Mouse (Mus musculus) liver, embryonic 12.5 days (tissue): ENCODE data around the gene Ksr1. TPM values are rescaled to one million over a fixed set of nuclear protein-coding genes. Genes with fewer than 3 reads are reported as not detected.

Experiments used
- ATAC-seq: fragments of 200-750 bp; cut with Nextera tagmentation; 2 replicates; pipeline ENCODE4 v1.8.0; 2017; ENCODE audit warnings: moderate number of reproducible peaks, mild to moderate bottlenecking, moderate library complexity
- H3K27ac ChIP-seq: fragments of 300-500 bp; sonication (generic); 2 replicates; pipeline ENCODE4 v1.5.1; 2016; ENCODE audit warnings: mild to moderate bottlenecking
- H3K27me3 ChIP-seq: fragments of 300-500 bp; sonication (generic); replicated peaks from 2 replicates; pipeline ENCODE4 v1.6.1; 2016; ENCODE audit warnings: mild to moderate bottlenecking, moderate library complexity
- H3K36me3 ChIP-seq: fragments of 300-500 bp; sonication (generic); 2 replicates; pipeline ENCODE4 v1.6.1; 2016; ENCODE audit warnings: mild to moderate bottlenecking, moderate library complexity
- H3K4me1 ChIP-seq: fragments of 300-500 bp; sonication (generic); 2 replicates; pipeline ENCODE4 v1.6.1; 2016
- H3K4me2 ChIP-seq: fragments of 300-500 bp; sonication (generic); 2 replicates; pipeline ENCODE4 v1.6.1; 2016; ENCODE audit warnings: mild to moderate bottlenecking, moderate library complexity
- H3K4me3 ChIP-seq: fragments of 300-500 bp; sonication (generic); 2 replicates; pipeline ENCODE4 v1.5.1; 2016; ENCODE audit warnings: mild to moderate bottlenecking, moderate library complexity
- H3K9ac ChIP-seq: fragments of 300-500 bp; sonication (generic); 2 replicates; pipeline ENCODE4 v1.6.1; 2016; ENCODE audit warnings: mild to moderate bottlenecking, moderate library complexity
- H3K9me3 ChIP-seq: fragments of 300-500 bp; sonication (generic); replicated peaks from 2 replicates; pipeline ENCODE4 v1.6.1; 2016; ENCODE audit warnings: mild to moderate bottlenecking, moderate library complexity
- WGBS: fragments of 180-500 bp; shearing (Covaris S2); methylation state at CpG from one replicate; pipeline ENCODE4 v1.1.7; 2016; ENCODE audit not compliant: insufficient replicate concordance; 5-methylcytosine and 5-hydroxymethylcytosine counted together
- polyA plus RNA-seq: library from polyadenylated mRNA; unstranded; fragments of >200 nt; fragmentation: Nextera tagmentation; extraction: Ambion mirVana; gene quantifications from 2 replicates; pipeline ENCODE4 v1.2.1, GENCODE M21; 2016

Ksr1 gene
- polyA plus RNA-seq, 1 experiment from 2014 or later: 3.1 TPM

GRCm38 (mm10) chr11:79048906-79049305 is 97.3 kb downstream of the Ksr1 start:
- Histone ChIP-seq H3K27ac (no peak overlapping the region), H3K4me3 (no peak overlapping the region), H3K9me3 (no peaks in the 10 kb centered on the region), H3K9ac (no peak overlapping the region), H3K4me1 (peaks cover 48% of the 10 kb centered on the region), H3K27me3 (no peaks in the 10 kb centered on the region), H3K4me2 (no peak overlapping the region), H3K36me3 (peaks cover 18% of the 10 kb centered on the region)
- no peak for ATAC-seq
- 79% methylated on average over 4 of the region's 4 CpGs for WGBS

DNA sequence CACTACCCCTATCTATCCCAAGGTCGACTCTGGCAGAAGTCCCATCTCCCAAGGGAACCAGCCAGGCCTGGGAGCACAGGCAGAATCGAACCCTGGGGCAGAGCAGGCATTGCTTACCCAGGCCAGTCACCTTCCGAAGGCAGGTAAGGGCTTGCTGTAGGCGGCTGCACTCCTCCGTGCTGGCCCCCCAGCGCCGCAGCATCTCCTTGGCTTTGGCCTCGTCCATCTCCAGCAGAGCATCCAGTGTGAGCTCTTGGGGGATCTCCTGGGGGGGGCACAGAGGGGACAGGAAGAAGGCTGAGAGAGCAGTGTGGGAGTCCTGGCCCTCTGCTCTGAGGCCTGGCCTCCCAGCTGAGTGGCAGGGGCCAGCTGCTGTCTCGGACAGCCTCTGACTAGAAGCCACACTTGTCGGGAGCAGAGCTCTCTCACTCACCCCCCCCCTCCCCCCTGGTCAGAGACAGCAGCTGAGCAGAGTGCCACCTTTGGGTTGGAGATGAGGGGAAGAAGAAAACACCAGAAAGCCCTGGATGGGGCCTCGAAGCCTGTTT is 99.0 kb downstream of the Ksr1 start:
- no peak for ATAC-seq
- no peak overlapping the region for H3K4me2 ChIP-seq
- no peaks in the 10 kb centered on the region for H3K9me3 ChIP-seq
- peaks cover 33% of the 10 kb centered on the region for H3K36me3 ChIP-seq
- H3K9ac ChIP-seq: no peak overlapping the region
- H3K4me3 ChIP-seq: no peak overlapping the region
- H3K27ac ChIP-seq: no peak overlapping the region
- WGBS: 67% methylated on average over 11 of the region's 11 CpGs
- peaks cover 31% of the 10 kb centered on the region for H3K4me1 ChIP-seq
- no peaks in the 10 kb centered on the region for H3K27me3 ChIP-seq

- peaks cover 25% of the 10 kb centered on the region for H3K4me1 ChIP-seq
- ATAC-seq: no peak
- H3K27ac ChIP-seq: peak overlapping the region; percentile 11; the same call in 1 of the 2 replicates
- no peaks in the 10 kb centered on the region for H3K27me3 ChIP-seq
- 67% methylated on average over 8 of the region's 8 CpGs for WGBS
- H3K36me3 ChIP-seq: peaks cover 36% of the 10 kb centered on the region
- no peak overlapping the region for H3K4me3 ChIP-seq
- H3K9me3 ChIP-seq: no peaks in the 10 kb centered on the region
- no peak overlapping the region for H3K9ac ChIP-seq
- no peak overlapping the region for H3K4me2 ChIP-seq
These were observed 99.5 kb downstream of the Ksr1 start for GRCm38 (mm10) chr11:79046561-79047155.

DNA sequence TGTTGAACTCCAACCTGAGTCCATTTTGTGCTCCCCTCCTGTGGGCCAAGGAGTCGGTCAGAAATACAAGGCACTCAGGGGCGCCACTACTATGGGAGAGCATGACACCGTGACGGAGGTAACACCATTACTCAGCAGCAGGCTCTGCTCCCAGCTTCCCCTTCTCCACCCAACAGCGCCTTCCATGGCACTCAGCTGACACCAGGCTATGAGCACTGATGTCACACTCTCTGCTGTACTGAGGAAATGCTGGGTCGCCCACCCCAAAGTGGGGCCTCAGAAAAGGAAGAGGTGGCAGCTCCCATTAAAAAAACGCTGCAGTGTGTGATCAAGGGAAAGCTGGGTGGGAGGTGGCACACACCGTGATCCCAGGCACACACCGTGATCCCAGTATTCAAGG is 101.0 kb downstream of the Ksr1 start:
- H3K9me3 ChIP-seq: no peaks in the 10 kb centered on the region
- H3K9ac ChIP-seq: no peak overlapping the region
- H3K27me3 ChIP-seq: no peaks in the 10 kb centered on the region
- H3K4me2 ChIP-seq: no peak overlapping the region
- H3K36me3 ChIP-seq: peaks cover 46% of the 10 kb centered on the region
- peaks cover 11% of the 10 kb centered on the region for H3K4me1 ChIP-seq
- H3K4me3 ChIP-seq: no peak overlapping the region
- ATAC-seq: no peak
- WGBS: 69% methylated on average over 9 of the region's 9 CpGs
- no peak overlapping the region for H3K27ac ChIP-seq

GRCm38 (mm10) chr11:79044798-79045197 is 101.4 kb downstream of the Ksr1 start:
- no peaks in the 10 kb centered on the region for H3K27me3 ChIP-seq
- H3K9ac ChIP-seq: no peak overlapping the region
- no peaks in the 10 kb centered on the region for H3K9me3 ChIP-seq
- peaks cover 46% of the 10 kb centered on the region for H3K36me3 ChIP-seq
- peaks cover 9% of the 10 kb centered on the region for H3K4me1 ChIP-seq
- H3K4me2 ChIP-seq: no peak overlapping the region
- no peak for ATAC-seq
- 92% methylated on average over 25 of the region's 25 CpGs for WGBS
- no peak overlapping the region for H3K27ac ChIP-seq
- no peak overlapping the region for H3K4me3 ChIP-seq

DNA sequence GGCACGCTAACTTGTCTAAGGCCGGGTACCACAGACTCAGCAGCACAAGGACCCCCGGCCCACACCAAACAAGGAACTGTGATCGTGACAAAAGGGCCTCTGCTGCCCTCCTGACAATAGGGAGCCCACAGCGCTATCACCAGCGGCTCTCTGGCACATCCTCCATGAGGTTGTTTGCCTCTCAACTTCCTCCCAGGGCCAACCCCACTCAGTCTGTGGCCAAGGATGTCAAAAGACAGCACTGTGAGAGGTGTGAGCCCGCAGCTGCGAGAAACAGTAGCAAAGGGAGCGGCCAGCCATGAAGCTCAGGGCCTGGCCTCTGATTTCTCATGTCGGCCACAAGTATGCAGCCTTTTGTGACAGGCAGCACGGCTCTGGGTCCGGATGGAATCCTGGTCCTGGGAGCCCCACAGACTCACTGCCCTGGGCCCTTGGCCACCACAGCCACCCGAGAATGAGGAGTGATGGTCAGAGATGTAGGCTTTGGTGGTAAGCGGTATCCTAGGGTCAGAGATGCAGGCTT is 104.2 kb downstream of the Ksr1 start:
- H3K36me3 ChIP-seq: peaks cover 42% of the 10 kb centered on the region
- no peak overlapping the region for H3K4me2 ChIP-seq
- H3K27me3 ChIP-seq: no peaks in the 10 kb centered on the region; the same call in 1 of the 2 replicates
- H3K4me1 ChIP-seq: peaks cover 9% of the 10 kb centered on the region
- 66% methylated on average over 14 of the region's 14 CpGs for WGBS
- H3K9me3 ChIP-seq: no peaks in the 10 kb centered on the region
- no peak for ATAC-seq
- no peak overlapping the region for H3K9ac ChIP-seq
- no peak overlapping the region for H3K27ac ChIP-seq
- no peak overlapping the region for H3K4me3 ChIP-seq

- ATAC-seq: no peak
- Histone ChIP-seq H3K9me3 (no peaks in the 10 kb centered on the region), H3K4me1 (peaks cover 23% of the 10 kb centered on the region), H3K9ac (no peak overlapping the region), H3K27ac (no peak overlapping the region), H3K4me2 (no peak overlapping the region), H3K4me3 (no peak overlapping the region), H3K27me3 (peaks cover 8% of the 10 kb centered on the region; the same call in 1 of the 2 replicates), H3K36me3 (peaks cover 34% of the 10 kb centered on the region)
- WGBS: 53% methylated on average over 2 of the region's 2 CpGs
These were observed 106.7 kb downstream of the Ksr1 start for GRCm38 (mm10) chr11:79039488-79039887.

GRCm38 (mm10) chr11:79037555-79037954 is 108.7 kb downstream of the Ksr1 start:
- 45% methylated on average over 12 of the region's 12 CpGs for WGBS
- H3K36me3 ChIP-seq: peaks cover 23% of the 10 kb centered on the region
- H3K4me1 ChIP-seq: peaks cover 23% of the 10 kb centered on the region
- peaks cover 14% of the 10 kb centered on the region; the same call in 1 of the 2 replicates for H3K27me3 ChIP-seq
- no peak for ATAC-seq
- no peak overlapping the region for H3K4me3 ChIP-seq
- H3K4me2 ChIP-seq: no peak overlapping the region
- no peaks in the 10 kb centered on the region for H3K9me3 ChIP-seq
- H3K27ac ChIP-seq: no peak overlapping the region
- H3K9ac ChIP-seq: no peak overlapping the region

DNA sequence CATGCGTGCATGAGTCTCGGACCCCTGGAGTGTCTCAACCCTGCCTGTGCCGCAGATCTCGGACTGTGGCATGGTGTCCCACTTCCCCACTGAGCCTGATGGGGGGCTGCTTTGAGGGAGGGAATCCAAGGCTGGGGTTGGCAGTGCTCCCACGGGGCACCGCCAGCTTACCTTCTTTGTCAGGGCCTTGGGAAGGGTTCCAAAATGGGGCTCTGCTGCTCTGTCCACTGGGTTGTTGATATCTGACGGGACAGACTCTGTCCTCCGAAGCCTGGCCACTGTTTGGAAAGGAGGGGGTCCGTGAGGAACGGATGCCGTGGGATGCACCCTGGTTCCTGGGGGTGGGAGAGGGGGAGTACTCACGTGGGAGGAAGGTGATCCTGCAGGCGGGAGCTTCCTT is 109.9 kb downstream of the Ksr1 start:
- Histone ChIP-seq H3K4me1 (peaks cover 25% of the 10 kb centered on the region), H3K9me3 (no peaks in the 10 kb centered on the region), H3K9ac (no peak overlapping the region), H3K27me3 (peaks cover 14% of the 10 kb centered on the region; the same call in 1 of the 2 replicates), H3K4me2 (no peak overlapping the region), H3K36me3 (peaks cover 16% of the 10 kb centered on the region), H3K4me3 (no peak overlapping the region), H3K27ac (no peak overlapping the region)
- 77% methylated on average over 13 of the region's 13 CpGs for WGBS
- ATAC-seq: no peak

DNA sequence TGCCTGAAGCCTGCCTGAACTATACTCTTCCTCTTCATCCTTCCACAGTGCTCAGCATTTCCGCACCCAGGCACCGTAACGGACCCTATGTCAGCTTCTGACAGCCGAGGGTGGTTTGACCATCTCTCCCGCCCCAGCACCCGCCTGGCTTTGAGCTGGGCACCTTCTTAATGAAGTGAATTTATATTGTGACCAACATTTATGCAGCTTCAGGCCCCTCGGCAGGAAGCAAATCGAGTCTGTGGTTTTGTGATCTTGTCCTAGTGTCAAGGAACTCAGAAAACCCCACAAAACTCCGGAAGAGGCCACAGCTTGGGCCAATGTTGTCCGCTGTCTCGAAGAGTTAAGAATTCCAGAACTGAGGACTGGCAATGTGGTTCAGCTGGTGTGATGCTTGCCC is 112.6 kb downstream of the Ksr1 start:
- no peak overlapping the region for H3K4me3 ChIP-seq
- 0 out of 2 replicates have a peak, but pooled peaks cover 14% of the 10 kb centered on the region for H3K27me3 ChIP-seq
- ATAC-seq: no peak
- peaks cover 8% of the 10 kb centered on the region; the same call in 1 of the 2 replicates for H3K36me3 ChIP-seq
- H3K9me3 ChIP-seq: no peaks in the 10 kb centered on the region
- peaks cover 33% of the 10 kb centered on the region for H3K4me1 ChIP-seq
- no peak overlapping the region for H3K27ac ChIP-seq
- H3K9ac ChIP-seq: no peak overlapping the region
- WGBS: 24% methylated on average over 11 of the region's 11 CpGs
- H3K4me2 ChIP-seq: no peak overlapping the region

DNA sequence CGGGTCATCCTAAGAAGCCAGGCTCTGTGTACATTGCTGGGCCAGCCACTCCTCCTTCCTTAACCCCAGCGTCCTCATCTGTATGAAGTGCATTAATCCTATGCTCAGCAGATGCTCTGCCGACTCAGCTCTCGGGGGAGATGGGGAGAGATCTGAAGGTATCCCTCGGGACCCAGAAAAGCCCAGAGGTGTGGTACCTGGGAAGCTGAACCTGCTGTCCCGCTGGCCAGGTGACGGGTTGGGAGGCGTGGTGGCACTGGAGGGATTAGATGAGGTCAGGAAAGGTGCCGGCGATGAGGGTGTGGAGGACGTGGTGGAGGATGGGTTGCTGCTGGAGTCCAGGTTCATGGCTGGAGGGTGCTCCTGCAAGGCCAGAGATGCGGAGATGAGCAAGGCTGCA is 113.2 kb downstream of the Ksr1 start:
- H3K9me3 ChIP-seq: no peaks in the 10 kb centered on the region
- no peak overlapping the region for H3K27ac ChIP-seq
- H3K4me2 ChIP-seq: no peak overlapping the region
- H3K27me3 ChIP-seq: 0 out of 2 replicates have a peak, but pooled peaks cover 14% of the 10 kb centered on the region
- peaks cover 33% of the 10 kb centered on the region for H3K4me1 ChIP-seq
- H3K9ac ChIP-seq: no peak overlapping the region
- ATAC-seq: no peak
- WGBS: 72% methylated on average over 12 of the region's 12 CpGs
- no peak overlapping the region for H3K4me3 ChIP-seq
- H3K36me3 ChIP-seq: peaks cover 14% of the 10 kb centered on the region; the same call in 1 of the 2 replicates

GRCm38 (mm10) chr11:79031452-79031746 is 114.8 kb downstream of the Ksr1 start:
- peaks cover 24% of the 10 kb centered on the region for H3K36me3 ChIP-seq
- H3K27ac ChIP-seq: no peak overlapping the region
- 58% methylated on average over 5 of the region's 5 CpGs for WGBS
- H3K9me3 ChIP-seq: no peaks in the 10 kb centered on the region
- no peak overlapping the region for H3K9ac ChIP-seq
- peaks cover 19% of the 10 kb centered on the region for H3K4me1 ChIP-seq
- ATAC-seq: no peak
- no peak overlapping the region for H3K4me3 ChIP-seq
- no peak overlapping the region for H3K4me2 ChIP-seq
- 0 out of 2 replicates have a peak, but pooled peaks cover 13% of the 10 kb centered on the region for H3K27me3 ChIP-seq
